Mouse (Mus musculus): ENCODE results near the gene Gm44965. TPM values are rescaled to one million over a fixed set of nuclear protein-coding genes. Genes with fewer than 3 reads are reported as not detected.

Gm44965 gene
- polyA plus RNA-seq, 1 experiment = not detected

DNA sequence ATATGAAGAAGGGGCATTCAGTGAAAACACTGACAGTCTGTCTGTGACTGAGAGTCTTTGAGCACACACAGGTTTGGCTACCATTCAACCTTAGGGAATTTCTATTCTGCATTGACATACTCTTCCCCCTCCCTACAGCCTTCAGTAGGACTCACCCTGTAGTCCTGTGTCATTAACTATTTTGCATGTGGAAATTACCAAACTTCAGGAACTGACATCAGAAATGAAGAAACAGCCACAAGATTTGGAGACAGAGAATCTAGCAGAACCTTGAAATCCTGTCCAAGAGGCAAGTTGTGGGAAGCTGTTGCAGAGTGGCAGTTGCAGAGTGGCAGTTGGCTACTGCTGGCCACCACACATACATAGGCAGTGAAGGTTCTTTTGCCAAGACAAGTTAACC is 74.3 kb downstream of the Gm44965 start:
- DNase-seq = no peak
- TF ChIP-seq POLR2A (IDR thresholded peaks at IDR 0.05; ENCODE audit: borderline replicate concordance, extremely low read depth, low read depth, low read length) (no peak), CTCF (IDR thresholded peaks at IDR 0.05; ENCODE audit: insufficient read depth, low read length) (no peak)
- Histone ChIP-seq H3K4me1 (ENCODE audit: control insufficient read depth, insufficient read depth, low read length) (no peaks in the 10 kb centered on the region), H3K4me3 (replicated peaks; ENCODE audit: extremely low read depth, low read depth, low read length) (no peak overlapping the region)

Other genes with a start within 250 kb of the Gm44965 start
- 15.5 and 20.8 TPM in 2 replicates for gene Krba1, start 198.4 kb upstream of the Gm44965 start, polyA plus RNA-seq (2012; rRNA removed)
- gene Zfp467, start 148.1 kb upstream of the Gm44965 start, polyA plus RNA-seq (2012; rRNA removed) = 42.1 and 51.4 TPM in 2 replicates
- 3.2 and 3.4 TPM in 2 replicates for gene Sspo, start 145.7 kb upstream of the Gm44965 start, polyA plus RNA-seq (2012; rRNA removed)
- gene Atp6v0e2, start 56.3 kb upstream of the Gm44965 start, polyA plus RNA-seq (2012; rRNA removed) = 29.9 and 35.5 TPM in 2 replicates
- gene Lrrc61, start 39.1 kb upstream of the Gm44965 start, polyA plus RNA-seq (2012; rRNA removed) = 16.8 and 19.8 TPM in 2 replicates
- gene Rarres2, start 21.2 kb upstream of the Gm44965 start, polyA plus RNA-seq (2012; rRNA removed) = 179 and 229 TPM in 2 replicates
- not detected in 2 replicates for gene Gm45021, start 4.3 kb upstream of the Gm44965 start, polyA plus RNA-seq (2012; rRNA removed)
- gene Repin1, start 58 bp upstream of the Gm44965 start, polyA plus RNA-seq (2012; rRNA removed) = 34.2 and 42.7 TPM in 2 replicates
- 6.7 and 7.2 TPM in 2 replicates for gene Zfp775, start 8.1 kb downstream of the Gm44965 start, polyA plus RNA-seq (2012; rRNA removed)
- gene AI854703, start 32.8 kb downstream of the Gm44965 start, polyA plus RNA-seq (2012; rRNA removed) = 0.98 and 1.3 TPM in 2 replicates
- gene Gimap8, start 53.3 kb downstream of the Gm44965 start, polyA plus RNA-seq (2012; rRNA removed) = 11.4 and 15.2 TPM in 2 replicates
- gene Gimap9, start 82.2 kb downstream of the Gm44965 start, polyA plus RNA-seq (2012; rRNA removed) = 2.8 and 5.2 TPM in 2 replicates
- 40.8 and 58.9 TPM in 2 replicates for gene Gimap4, start 90.6 kb downstream of the Gm44965 start, polyA plus RNA-seq (2012; rRNA removed)
- gene Gimap6, start 114.3 kb downstream of the Gm44965 start, polyA plus RNA-seq (2012; rRNA removed) = 23.5 and 40.1 TPM in 2 replicates
- gene Gm28053, start 124.7 kb downstream of the Gm44965 start, polyA plus RNA-seq (2012; rRNA removed) = 1.8 TPM in 1 of 2 replicates, not detected in the other
- 0.72 and 1.2 TPM in 2 replicates for gene Gimap7, start 124.7 kb downstream of the Gm44965 start, polyA plus RNA-seq (2012; rRNA removed)
- gene Gimap1, start 145.1 kb downstream of the Gm44965 start, polyA plus RNA-seq (2012; rRNA removed) = 29.9 and 35.2 TPM in 2 replicates
- gene Gimap5, start 152.3 kb downstream of the Gm44965 start, polyA plus RNA-seq (2012; rRNA removed) = 28.6 and 32.8 TPM in 2 replicates
- gene Gimap3, start 176.9 kb downstream of the Gm44965 start, polyA plus RNA-seq (2012; rRNA removed) = 12.5 and 15.4 TPM in 2 replicates
- 254 and 269 TPM in 2 replicates for gene Tmem176a, start 247.0 kb downstream of the Gm44965 start, polyA plus RNA-seq (2012; rRNA removed)
- gene Tmem176b, start 247.6 kb downstream of the Gm44965 start, polyA plus RNA-seq (2012; rRNA removed) = 521 and 609 TPM in 2 replicates